Mouse (Mus musculus): ENCODE measurements at regions not wholly inside any gene's neighbourhood (a gene's known extent, or its start where the extent isn't known, plus 50 kb on each side); places are given as distances from the start of the nearest gene placed in this dataset.

- no peaks in the 10 kb centered on the region for H3K27me3 ChIP-seq (ENCODE audit: insufficient read depth, low read length)
- ATAC-seq (replicated peaks; ENCODE audit: low FRiP score, low read depth) (no peak), DNase-seq (ENCODE audit: low spot score) (no peak)
- H3K9ac ChIP-seq (ENCODE audit: low read depth, low read length): no peak overlapping the region
- no peaks in the 10 kb centered on the region for H3K9me3 ChIP-seq (replicated peaks; ENCODE audit: low read length)
- H3K36me3 ChIP-seq (ENCODE audit: insufficient read depth, low read length): no peaks in the 10 kb centered on the region
- H3K4me3 ChIP-seq (replicated peaks; ENCODE audit: low read depth, low read length): no peak overlapping the region
- H3K4me1 ChIP-seq (replicated peaks; ENCODE audit: insufficient read depth, low read length): no peaks in the 10 kb centered on the region
- no peak overlapping the region for H3K27ac ChIP-seq
- no peak for TF ChIP-seq CTCF (IDR thresholded peaks at IDR 0.05; ENCODE audit: low read depth)
- H3K4me2 ChIP-seq (ENCODE audit: low read length): no peak overlapping the region
- 66% methylated on average over 2 of the region's 2 CpGs for WGBS
Observed at GRCm38 (mm10) chr9:116301602-116302001, 126.4 kb upstream of the Tgfbr2 start.

GRCm38 (mm10) chr9:116298791-116299190, 123.6 kb upstream of the Tgfbr2 start:
- ATAC-seq (replicated peaks; ENCODE audit: low FRiP score, low read depth): no peak
- DNase-seq (ENCODE audit: low spot score): no peak
- WGBS: 73% methylated on average over 4 of the region's 4 CpGs
- Histone ChIP-seq H3K9me3 (replicated peaks; ENCODE audit: low read length) (no peaks in the 10 kb centered on the region), H3K9ac (ENCODE audit: low read depth, low read length) (no peak overlapping the region), H3K4me1 (replicated peaks; ENCODE audit: insufficient read depth, low read length) (no peaks in the 10 kb centered on the region), H3K4me2 (ENCODE audit: low read length) (no peak overlapping the region), H3K27me3 (ENCODE audit: insufficient read depth, low read length) (no peaks in the 10 kb centered on the region), H3K36me3 (ENCODE audit: insufficient read depth, low read length) (no peaks in the 10 kb centered on the region), H3K27ac (no peak overlapping the region), H3K4me3 (replicated peaks; ENCODE audit: low read depth, low read length) (no peak overlapping the region)
- no peak for TF ChIP-seq CTCF (IDR thresholded peaks at IDR 0.05; ENCODE audit: low read depth)

- no peak for DNase-seq (ENCODE audit: low spot score)
- no peaks in the 10 kb centered on the region for H3K9me3 ChIP-seq (replicated peaks; ENCODE audit: low read length)
- H3K27me3 ChIP-seq (ENCODE audit: insufficient read depth, low read length): no peaks in the 10 kb centered on the region
- no peak overlapping the region for H3K27ac ChIP-seq
- H3K36me3 ChIP-seq (ENCODE audit: insufficient read depth, low read length): no peaks in the 10 kb centered on the region
- no peak for ATAC-seq (replicated peaks; ENCODE audit: low FRiP score, low read depth)
- 92% methylated on average over 7 of the region's 7 CpGs for WGBS
- no peak overlapping the region for H3K4me2 ChIP-seq (ENCODE audit: low read length)
- H3K9ac ChIP-seq (ENCODE audit: low read depth, low read length): no peak overlapping the region
- H3K4me3 ChIP-seq (replicated peaks; ENCODE audit: low read depth, low read length): no peak overlapping the region
- no peaks in the 10 kb centered on the region for H3K4me1 ChIP-seq (replicated peaks; ENCODE audit: insufficient read depth, low read length)
- no peak for TF ChIP-seq CTCF (IDR thresholded peaks at IDR 0.05; ENCODE audit: low read depth)
Observed at GRCm38 (mm10) chr9:116296349-116296748, 121.2 kb upstream of the Tgfbr2 start.

- 88% methylated on average over 3 of the region's 3 CpGs for WGBS
- no peaks in the 10 kb centered on the region for H3K36me3 ChIP-seq (ENCODE audit: insufficient read depth, low read length)
- H3K4me1 ChIP-seq (replicated peaks; ENCODE audit: insufficient read depth, low read length): no peaks in the 10 kb centered on the region
- no peak overlapping the region for H3K4me2 ChIP-seq (ENCODE audit: low read length)
- H3K9ac ChIP-seq (ENCODE audit: low read depth, low read length): no peak overlapping the region
- DNase-seq (ENCODE audit: low spot score) (no peak), ATAC-seq (replicated peaks; ENCODE audit: low FRiP score, low read depth) (no peak)
- no peaks in the 10 kb centered on the region for H3K9me3 ChIP-seq (replicated peaks; ENCODE audit: low read length)
- no peak for TF ChIP-seq CTCF (IDR thresholded peaks at IDR 0.05; ENCODE audit: low read depth)
- H3K4me3 ChIP-seq (replicated peaks; ENCODE audit: low read depth, low read length): no peak overlapping the region
- H3K27ac ChIP-seq: no peak overlapping the region
- H3K27me3 ChIP-seq (ENCODE audit: insufficient read depth, low read length): no peaks in the 10 kb centered on the region
Observed at GRCm38 (mm10) chr9:116294073-116294472, 118.9 kb upstream of the Tgfbr2 start.

- peak; percentile 25 for DNase-seq (ENCODE audit: low spot score)
- H3K9me3 ChIP-seq (replicated peaks; ENCODE audit: low read length): no peaks in the 10 kb centered on the region
- no peak overlapping the region for H3K4me2 ChIP-seq (ENCODE audit: low read length)
- H3K4me3 ChIP-seq (replicated peaks; ENCODE audit: low read depth, low read length): no peak overlapping the region
- no peaks in the 10 kb centered on the region for H3K36me3 ChIP-seq (ENCODE audit: insufficient read depth, low read length)
- H3K4me1 ChIP-seq (replicated peaks; ENCODE audit: insufficient read depth, low read length): no peaks in the 10 kb centered on the region
- H3K27ac ChIP-seq: no peak overlapping the region
- no peak for ATAC-seq (replicated peaks; ENCODE audit: low FRiP score, low read depth)
- H3K9ac ChIP-seq (ENCODE audit: low read depth, low read length): no peak overlapping the region
- no peaks in the 10 kb centered on the region for H3K27me3 ChIP-seq (ENCODE audit: insufficient read depth, low read length)
- 65% methylated on average over 6 of the region's 6 CpGs for WGBS
- no peak for TF ChIP-seq CTCF (IDR thresholded peaks at IDR 0.05; ENCODE audit: low read depth)
Observed at GRCm38 (mm10) chr9:116293110-116293509, 118.0 kb upstream of the Tgfbr2 start.

GRCm38 (mm10) chr9:116291624-116292023, 116.5 kb upstream of the Tgfbr2 start:
- Histone ChIP-seq H3K36me3 (ENCODE audit: insufficient read depth, low read length) (no peaks in the 10 kb centered on the region), H3K9me3 (replicated peaks; ENCODE audit: low read length) (no peaks in the 10 kb centered on the region), H3K27ac (no peak overlapping the region), H3K27me3 (ENCODE audit: insufficient read depth, low read length) (no peaks in the 10 kb centered on the region), H3K9ac (ENCODE audit: low read depth, low read length) (no peak overlapping the region), H3K4me3 (replicated peaks; ENCODE audit: low read depth, low read length) (no peak overlapping the region), H3K4me1 (replicated peaks; ENCODE audit: insufficient read depth, low read length) (no peaks in the 10 kb centered on the region), H3K4me2 (ENCODE audit: low read length) (no peak overlapping the region)
- DNase-seq (ENCODE audit: low spot score) (no peak), ATAC-seq (replicated peaks; ENCODE audit: low FRiP score, low read depth) (no peak)
- TF ChIP-seq CTCF (IDR thresholded peaks at IDR 0.05; ENCODE audit: low read depth): no peak
- WGBS: 61% methylated on average over 3 of the region's 3 CpGs

- no peak overlapping the region for H3K27ac ChIP-seq
- TF ChIP-seq CTCF (IDR thresholded peaks at IDR 0.05; ENCODE audit: low read depth): peak; percentile 20; the same call in 1 of the 2 replicates
- no peak overlapping the region for H3K4me3 ChIP-seq (replicated peaks; ENCODE audit: low read depth, low read length)
- DNase-seq (ENCODE audit: low spot score): no peak
- WGBS: 80% methylated on average over 1 of the region's 1 CpGs
- no peak for ATAC-seq (replicated peaks; ENCODE audit: low FRiP score, low read depth)
- no peak overlapping the region for H3K4me2 ChIP-seq (ENCODE audit: low read length)
- no peaks in the 10 kb centered on the region for H3K27me3 ChIP-seq (ENCODE audit: insufficient read depth, low read length)
- H3K36me3 ChIP-seq (ENCODE audit: insufficient read depth, low read length): no peaks in the 10 kb centered on the region
- no peak overlapping the region for H3K9ac ChIP-seq (ENCODE audit: low read depth, low read length)
- H3K4me1 ChIP-seq (replicated peaks; ENCODE audit: insufficient read depth, low read length): no peaks in the 10 kb centered on the region
- H3K9me3 ChIP-seq (replicated peaks; ENCODE audit: low read length): no peaks in the 10 kb centered on the region
Observed at GRCm38 (mm10) chr9:116290896-116291295, 115.7 kb upstream of the Tgfbr2 start.
